Mouse (Mus musculus): ENCODE measurements at regions not wholly inside any gene's neighbourhood (a gene's known extent, or its start where the extent isn't known, plus 50 kb on each side); places are given as distances from the start of the nearest gene placed in this dataset.

- TF ChIP-seq POLR2A (IDR thresholded peaks at IDR 0.05; ENCODE audit: insufficient read length, low read depth), result no peak
- TF ChIP-seq MYOD1 (IDR thresholded peaks at IDR 0.05; ENCODE audit: control insufficient read depth in 1 of 3, insufficient read length in 2 of 3, low read depth in 2 of 3), result no peak
- no peak for TF ChIP-seq E2F4 (IDR thresholded peaks at IDR 0.05; ENCODE audit: insufficient read depth)
- TF ChIP-seq MAX (IDR thresholded peaks at IDR 0.05; ENCODE audit: low read depth), result no peak
- TF ChIP-seq USF1 (IDR thresholded peaks at IDR 0.05; ENCODE audit: low read depth), result no peak
- no peak for TF ChIP-seq REST (IDR thresholded peaks at IDR 0.05; ENCODE audit: insufficient read depth, insufficient read length)
- no peak for TF ChIP-seq CEBPB (IDR thresholded peaks at IDR 0.05; ENCODE audit: insufficient read depth, poor library complexity, severe bottlenecking)
Measured at GRCm38 (mm10) chr8:8746691-8747090, 56.4 kb upstream of the Arglu1 start.
